Mouse (Mus musculus) G1E (cell line): Measurements from ENCODE around the gene Psma3. TPM values are rescaled to one million over a fixed set of nuclear protein-coding genes. Genes with fewer than 3 reads are reported as not detected.

Experiments used
- ATAC-seq: 2 replicates; pipeline ENCODE4 v1.8.0; 2016; ENCODE audit warnings: mild to moderate bottlenecking; ENCODE audit not compliant: insufficient number of reproducible peaks, poor library complexity, low FRiP score, severe bottlenecking; ENCODE audit errors: extremely low read depth
- DNase-seq: peaks from one replicate; pipeline ENCODE4 v3.0.0; 2012; ENCODE audit warnings: low spot score
- H3K27me3 ChIP-seq: 2 replicates; pipeline ENCODE4 v1.6.1; 2012; ENCODE audit warnings: mild to moderate bottlenecking, low read length, inconsistent platforms; ENCODE audit not compliant: insufficient read depth
- H3K36me3 ChIP-seq: replicated peaks from 2 replicates; pipeline ENCODE3; 2012; ENCODE audit warnings: mild to moderate bottlenecking, inconsistent platforms
- H3K4me1 ChIP-seq: 2 replicates; pipeline ENCODE4 v1.6.1; 2012; ENCODE audit warnings: low read depth, low read length, inconsistent platforms, mixed read lengths; ENCODE audit not compliant: insufficient read depth
- H3K4me3 ChIP-seq: 2 replicates; pipeline ENCODE4 v1.5.1; 2012; ENCODE audit warnings: low read depth, mild to moderate bottlenecking, inconsistent platforms, low read length, moderate library complexity, mixed read lengths
- H3K9me3 ChIP-seq: replicated peaks from 2 replicates; pipeline ENCODE4 v1.6.1; 2012; ENCODE audit warnings: inconsistent platforms
- CTCF ChIP-seq: IDR thresholded peaks from 2 replicates; pipeline ENCODE4 v1.5.1; 2012; ENCODE audit warnings: low read depth, low read length, inconsistent platforms, mixed read lengths
- GATA1 ChIP-seq: IDR thresholded peaks from 2 replicates; pipeline ENCODE4 v1.6.1; 2012; ENCODE audit warnings: borderline replicate concordance, low read length, inconsistent platforms, mixed read lengths
- GATA2 ChIP-seq: IDR thresholded peaks from 2 replicates; pipeline ENCODE4 v1.6.1; 2012; ENCODE audit warnings: low read depth, low read length, inconsistent platforms, borderline replicate concordance
- POLR2AphosphoS5 ChIP-seq: IDR thresholded peaks from 2 replicates; pipeline ENCODE4 v1.6.1; 2012; ENCODE audit warnings: low read depth, low read length, inconsistent platforms; ENCODE audit not compliant: insufficient replicate concordance
- TAL1 ChIP-seq: conservative IDR thresholded peaks from 2 replicates; pipeline ENCODE4 v1.6.1; 2012; ENCODE audit warnings: low read depth, low read length, inconsistent platforms, mixed read lengths
- polyA plus RNA-seq: library from polyadenylated mRNA; stranded (reverse); fragments of >175 nt; gene quantifications from 2 replicates; pipeline ENCODE4 v1.2.3, GENCODE M21; 2012
- total RNA-seq, 2 experiments: library from RNA; stranded (forward) in 1 of 2; stranded (reverse) in 1 of 2; fragments of 200-1000 nt in 1 of 2; fragments of >200 nt in 1 of 2; fragmentation: Nextera tagmentation in 1 of 2; gene quantifications; 2 replicates each; pipeline ENCODE4 v1.2.3; 2014 to 2017

The Psma3 gene
- total and polyA plus RNA-seq, 3 experiments = 25.5 to 392 (median 183) TPM

GRCm38 (mm10) chr12:71036729-71037404, 62.4 kb downstream of the Psma3 start:
- Histone ChIP-seq H3K9me3 (peaks cover 8% of the 10 kb centered on the region), H3K4me1 (peaks cover 27% of the 10 kb centered on the region), H3K27me3 (no peaks in the 10 kb centered on the region), H3K36me3 (peaks cover 94% of the 10 kb centered on the region), H3K4me3 (no peak overlapping the region)
- DNase-seq (peak; percentile 10), ATAC-seq (peak; percentile 68; the same call in 1 of the 2 replicates)
- TF ChIP-seq POLR2AphosphoS5 = no peak
- no peak for TF ChIP-seq GATA1
- TF ChIP-seq GATA2 = no peak
- no peak for TF ChIP-seq TAL1
- TF ChIP-seq CTCF = no peak

- DNase-seq = peak; percentile 20
- peak; percentile 59; the same call in 1 of the 2 replicates for ATAC-seq
- H3K36me3 ChIP-seq = peaks cover 89% of the 10 kb centered on the region
- H3K4me1 ChIP-seq = peaks cover 27% of the 10 kb centered on the region
- H3K9me3 ChIP-seq = peaks cover 8% of the 10 kb centered on the region
- TF ChIP-seq CTCF = no peak
- TF ChIP-seq TAL1 = no peak
- no peak for TF ChIP-seq GATA1
- TF ChIP-seq POLR2AphosphoS5 = no peak
- TF ChIP-seq GATA2 = no peak
- peak overlapping the region; percentile 13; the same call in 1 of the 2 replicates for H3K4me3 ChIP-seq
- H3K27me3 ChIP-seq = no peaks in the 10 kb centered on the region
Measured at GRCm38 (mm10) chr12:71040462-71040861, 66.0 kb downstream of the Psma3 start.

GRCm38 (mm10) chr12:71042451-71042850, 68.0 kb downstream of the Psma3 start:
- H3K4me3 ChIP-seq = no peak overlapping the region

GRCm38 (mm10) chr12:71043571-71043970, 69.2 kb downstream of the Psma3 start:
- TF ChIP-seq TAL1 (no peak), POLR2AphosphoS5 (no peak), GATA1 (no peak), GATA2 (no peak), CTCF (no peak)
- H3K9me3 ChIP-seq = no peaks in the 10 kb centered on the region
- ATAC-seq (no peak), DNase-seq (no peak)
- peaks cover 17% of the 10 kb centered on the region for H3K4me1 ChIP-seq
- H3K4me3 ChIP-seq = no peak overlapping the region
- no peaks in the 10 kb centered on the region for H3K27me3 ChIP-seq
- H3K36me3 ChIP-seq = peaks cover 86% of the 10 kb centered on the region

More at GRCm38 (mm10) chr12:71042451-71042850, 68.0 kb downstream of the Psma3 start:
- no peak for ATAC-seq
- Histone ChIP-seq H3K9me3 (no peaks in the 10 kb centered on the region), H3K27me3 (no peaks in the 10 kb centered on the region), H3K36me3 (peaks cover 88% of the 10 kb centered on the region), H3K4me1 (peaks cover 12% of the 10 kb centered on the region)
- TF ChIP-seq TAL1 (no peak), POLR2AphosphoS5 (no peak), CTCF (no peak), GATA2 (no peak), GATA1 (no peak)
- no peak for DNase-seq

GRCm38 (mm10) chr12:71044488-71044887, 70.1 kb downstream of the Psma3 start:
- H3K4me3 ChIP-seq = no peak overlapping the region
- H3K4me1 ChIP-seq = peaks cover 15% of the 10 kb centered on the region
- no peaks in the 10 kb centered on the region for H3K27me3 ChIP-seq
- ATAC-seq (no peak), DNase-seq (no peak)
- peaks cover 81% of the 10 kb centered on the region for H3K36me3 ChIP-seq
- H3K9me3 ChIP-seq = no peaks in the 10 kb centered on the region
- TF ChIP-seq TAL1 = no peak
- TF ChIP-seq CTCF = no peak
- no peak for TF ChIP-seq GATA2
- no peak for TF ChIP-seq POLR2AphosphoS5
- TF ChIP-seq GATA1 = no peak

Other genes starting within 250 kb of the Psma3 start
- 10.4 and 14.8 TPM in 2 replicates for gene Frmd6, start 149.1 kb upstream of the Psma3 start, total RNA-seq (2014; fragmentation: Nextera tagmentation)
- 8.3 and 9.0 TPM in 2 replicates for gene Frmd6, start 149.1 kb upstream of the Psma3 start, total RNA-seq (2017)
- gene Frmd6, start 149.1 kb upstream of the Psma3 start, polyA plus RNA-seq = 5.8 and 6.0 TPM in 2 replicates
- gene Actr10, start 36.8 kb upstream of the Psma3 start, total RNA-seq (2014; fragmentation: Nextera tagmentation) = 113 and 139 TPM in 2 replicates
- 126 and 142 TPM in 2 replicates for gene Actr10, start 36.8 kb upstream of the Psma3 start, total RNA-seq (2017)
- 3.5 and 5.3 TPM in 2 replicates for gene Actr10, start 36.8 kb upstream of the Psma3 start, polyA plus RNA-seq
- 55.4 and 57.4 TPM in 2 replicates for gene Arid4a, start 41.4 kb downstream of the Psma3 start, total RNA-seq (2014; fragmentation: Nextera tagmentation)
- 44.5 and 57.5 TPM in 2 replicates for gene Arid4a, start 41.4 kb downstream of the Psma3 start, total RNA-seq (2017)
- 11.7 and 12.4 TPM in 2 replicates for gene Arid4a, start 41.4 kb downstream of the Psma3 start, polyA plus RNA-seq
- not detected in 2 replicates for gene Tomm20l, start 136.8 kb downstream of the Psma3 start, total RNA-seq (2014; fragmentation: Nextera tagmentation)
- gene Tomm20l, start 136.8 kb downstream of the Psma3 start, total RNA-seq (2017) = not detected in 2 replicates
- not detected in 2 replicates for gene Tomm20l, start 136.8 kb downstream of the Psma3 start, polyA plus RNA-seq
- 106 and 135 TPM in 2 replicates for gene Timm9, start 162.1 kb downstream of the Psma3 start, total RNA-seq (2014; fragmentation: Nextera tagmentation)
- gene Timm9, start 162.1 kb downstream of the Psma3 start, total RNA-seq (2017) = 123 and 131 TPM in 2 replicates
- 24.6 and 41.9 TPM in 2 replicates for gene Timm9, start 162.1 kb downstream of the Psma3 start, polyA plus RNA-seq
- gene 2700049A03Rik, start 162.2 kb downstream of the Psma3 start, total RNA-seq (2014; fragmentation: Nextera tagmentation) = 43.6 and 52.9 TPM in 2 replicates
- gene 2700049A03Rik, start 162.2 kb downstream of the Psma3 start, total RNA-seq (2017) = 23.8 and 26.7 TPM in 2 replicates
- gene 2700049A03Rik, start 162.2 kb downstream of the Psma3 start, polyA plus RNA-seq = 0.86 and 1.4 TPM in 2 replicates